Mouse (Mus musculus) cerebellum, adult 2 months (tissue): ENCODE results near the gene Nap1l4.

Source experiments
- CTCF ChIP-seq: fragments of 200-500 bp; IDR thresholded peaks from 2 replicates; pipeline ENCODE4 v1.5.1; 2011; ENCODE audit warnings: low read depth, mild to moderate bottlenecking, control low read depth, low read length, moderate library complexity, borderline replicate concordance; ENCODE audit not compliant: insufficient read depth
- POLR2A ChIP-seq: fragments of 200-500 bp; IDR thresholded peaks from 2 replicates; pipeline ENCODE4 v1.6.1; 2011; ENCODE audit warnings: low read length, control low read depth, borderline replicate concordance; ENCODE audit not compliant: insufficient read depth

GRCm38 (mm10) chr7:143538671-143539070, 10.2 kb downstream of the Nap1l4 start:
- TF ChIP-seq CTCF = no peak
- no peak for TF ChIP-seq POLR2A
